Mouse (Mus musculus): Measurements from ENCODE around the gene Grpel1. TPM values are rescaled to one million over a fixed set of nuclear protein-coding genes. Genes with fewer than 3 reads are reported as not detected.

Gene Grpel1
- polyA plus RNA-seq, 1 experiment from 2014 or later, result 64.4 TPM

Other genes with a start within 250 kb of the Grpel1 start
- gene Sorcs2, start 66.9 kb upstream of the Grpel1 start, polyA plus RNA-seq (2016; fragmentation: Nextera tagmentation; extraction: Ambion mirVana), result 4.7 and 4.8 TPM in 2 replicates
- 2.2 TPM in 2 replicates for gene Tada2b, start 19.3 kb downstream of the Grpel1 start, polyA plus RNA-seq (2016; fragmentation: Nextera tagmentation; extraction: Ambion mirVana)
- gene Ccdc96, start 19.6 kb downstream of the Grpel1 start, polyA plus RNA-seq (2016; fragmentation: Nextera tagmentation; extraction: Ambion mirVana), result 3.6 and 3.8 TPM in 2 replicates
- gene Tbc1d14, start 128.3 kb downstream of the Grpel1 start, polyA plus RNA-seq (2016; fragmentation: Nextera tagmentation; extraction: Ambion mirVana), result 36.7 and 38.9 TPM in 2 replicates
- 27.6 and 31.3 TPM in 2 replicates for gene D5Ertd579e, start 231.0 kb downstream of the Grpel1 start, polyA plus RNA-seq (2016; fragmentation: Nextera tagmentation; extraction: Ambion mirVana)

Measured in forebrain, embryonic 10.5 days (tissue).